Mouse (Mus musculus) cerebral cortex, adult 2 months (tissue): ENCODE results near the gene 4931406P16Rik.

Source experiments
- WGBS: fragments of 180-500 bp; shearing (Covaris S2); methylation state at CpG from one replicate; pipeline ENCODE4 v1.1.7; 2018; 5-methylcytosine and 5-hydroxymethylcytosine counted together

4931406P16Rik gene

GRCm38 (mm10) chr7:34313443-34313875, at the start of gene 4931406P16Rik:
TSS of gene 4931406P16Rik (minus strand) at chr7:34313551.
- under 1% methylated on average over 32 of the region's 41 CpGs for WGBS

GRCm38 (mm10) chr7:34355629-34356028, 42.3 kb upstream of the 4931406P16Rik start:
- 95% methylated on average over 4 of the region's 4 CpGs for whole genome bisulfite sequencing

GRCm38 (mm10) chr7:34351997-34352396, 38.6 kb upstream of the 4931406P16Rik start:
- 71% methylated on average over 1 of the region's 1 CpGs for WGBS

- 45% methylated on average over 5 of the region's 5 CpGs for WGBS
Measured at GRCm38 (mm10) chr7:34350166-34350565, 36.8 kb upstream of the 4931406P16Rik start.

GRCm38 (mm10) chr7:34348011-34348410, 34.7 kb upstream of the 4931406P16Rik start:
- 68% methylated on average over 1 of the region's 1 CpGs for WGBS

- 91% methylated on average over 3 of the region's 3 CpGs for WGBS
Measured at GRCm38 (mm10) chr7:34347041-34347440, 33.7 kb upstream of the 4931406P16Rik start.

GRCm38 (mm10) chr7:34346505-34346904, 33.2 kb upstream of the 4931406P16Rik start:
- WGBS = 97% methylated on average over 4 of the region's 4 CpGs

GRCm38 (mm10) chr7:34342040-34342793, 28.9 kb upstream of the 4931406P16Rik start:
- 60% methylated on average over 10 of the region's 10 CpGs for WGBS

- 86% methylated on average over 5 of the region's 5 CpGs for WGBS
Measured at GRCm38 (mm10) chr7:34340841-34341240, 27.5 kb upstream of the 4931406P16Rik start.

GRCm38 (mm10) chr7:34339164-34339489, 25.8 kb upstream of the 4931406P16Rik start:
- 52% methylated on average over 5 of the region's 5 CpGs for WGBS

GRCm38 (mm10) chr7:34338445-34339163, 25.3 kb upstream of the 4931406P16Rik start:
- 72% methylated on average over 9 of the region's 9 CpGs for WGBS

- WGBS = 74% methylated on average over 2 of the region's 2 CpGs
Measured at GRCm38 (mm10) chr7:34337268-34337667, 23.9 kb upstream of the 4931406P16Rik start.

GRCm38 (mm10) chr7:34336545-34336944, 23.2 kb upstream of the 4931406P16Rik start:
- WGBS = 97% methylated on average over 1 of the region's 1 CpGs

- 58% methylated on average over 3 of the region's 3 CpGs for WGBS
Measured at GRCm38 (mm10) chr7:34327493-34327892, 14.1 kb upstream of the 4931406P16Rik start.

- WGBS = 91% methylated on average over 1 of the region's 1 CpGs
Measured at GRCm38 (mm10) chr7:34324857-34325256, 11.5 kb upstream of the 4931406P16Rik start.

- 99% methylated on average over 2 of the region's 2 CpGs for WGBS
Measured at GRCm38 (mm10) chr7:34324005-34324404, 10.7 kb upstream of the 4931406P16Rik start.

- 62% methylated on average over 8 of the region's 8 CpGs for WGBS
Measured at GRCm38 (mm10) chr7:34323351-34323750, 10.0 kb upstream of the 4931406P16Rik start.

GRCm38 (mm10) chr7:34321958-34322357, 8.6 kb upstream of the 4931406P16Rik start:
- 70% methylated on average over 4 of the region's 4 CpGs for WGBS

GRCm38 (mm10) chr7:34321119-34321518, 7.8 kb upstream of the 4931406P16Rik start:
- 88% methylated on average over 5 of the region's 5 CpGs for WGBS

- 57% methylated on average over 3 of the region's 3 CpGs for WGBS
Measured at GRCm38 (mm10) chr7:34319957-34320356, 6.6 kb upstream of the 4931406P16Rik start.

- WGBS = 66% methylated on average over 2 of the region's 2 CpGs
Measured at GRCm38 (mm10) chr7:34319123-34319522, 5.8 kb upstream of the 4931406P16Rik start.

- 53% methylated on average over 7 of the region's 7 CpGs for WGBS
Measured at GRCm38 (mm10) chr7:34317901-34318476, 4.6 kb upstream of the 4931406P16Rik start.
